Mouse (Mus musculus) gastrocnemius, postnatal 4 days (tissue): ENCODE results near the gene Amn. TPM values are rescaled to one million over a fixed set of nuclear protein-coding genes. Genes with fewer than 3 reads are reported as not detected.

Experiments used
- DNase-seq, 2 experiments: peaks; one replicate each; pipeline ENCODE4 v3.0.0; 2021 to 2022; ENCODE audit warnings: low spot score in 2 of 2, mixed read lengths in 2 of 2
- total RNA-seq, 2 experiments: library from RNA; stranded (reverse); gene quantifications; 2 replicates each; pipeline ENCODE4 v1.2.3; 2021

Gene Amn
- total RNA-seq, 2 experiments from 2014 or later: 0.44 TPM; not detected in 1

DNA sequence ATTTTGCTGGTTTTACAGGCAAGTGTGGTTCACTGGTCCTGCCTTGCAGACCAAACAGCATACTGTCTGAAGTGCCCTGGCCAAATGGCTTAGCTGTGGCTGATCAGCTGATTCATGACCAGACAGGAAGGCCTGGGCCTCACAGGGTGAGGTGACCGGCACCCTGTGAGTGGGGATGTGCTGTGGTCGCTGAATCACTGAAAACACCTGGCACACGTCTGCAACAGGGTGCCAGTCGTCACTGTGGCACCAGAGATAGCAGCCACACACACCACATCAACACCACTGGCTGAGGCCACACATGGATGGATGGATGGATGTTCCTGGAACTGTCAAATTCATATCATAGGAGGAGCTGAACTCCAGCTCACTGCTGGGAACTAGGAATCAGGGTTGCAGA lies 52.5 kb downstream of the Amn start:
- DNase-seq: no peak

- no peak for DNase-seq
Measured at GRCm38 (mm10) chr12:111324536-111324935, 53.6 kb downstream of the Amn start.

DNA sequence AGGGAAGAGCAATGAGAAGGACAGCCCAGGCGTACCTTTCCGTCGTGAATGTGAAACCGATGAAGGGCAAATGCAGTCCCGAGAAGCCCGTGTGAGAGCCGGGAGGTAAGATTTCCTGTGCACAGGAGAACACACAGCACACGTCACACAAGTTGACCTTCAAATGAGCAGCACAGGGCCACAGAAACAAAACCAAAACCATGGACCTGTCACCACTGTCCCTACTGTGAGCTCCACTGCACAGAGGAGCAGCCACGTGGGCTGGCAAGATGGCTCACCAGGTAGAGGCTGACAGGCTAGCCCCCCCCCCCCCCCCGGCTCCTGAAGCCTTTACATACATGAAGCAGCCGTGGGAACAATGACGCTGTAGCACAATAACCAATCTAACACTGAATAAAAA lies 54.1 kb downstream of the Amn start:
- no peak for DNase-seq

DNA sequence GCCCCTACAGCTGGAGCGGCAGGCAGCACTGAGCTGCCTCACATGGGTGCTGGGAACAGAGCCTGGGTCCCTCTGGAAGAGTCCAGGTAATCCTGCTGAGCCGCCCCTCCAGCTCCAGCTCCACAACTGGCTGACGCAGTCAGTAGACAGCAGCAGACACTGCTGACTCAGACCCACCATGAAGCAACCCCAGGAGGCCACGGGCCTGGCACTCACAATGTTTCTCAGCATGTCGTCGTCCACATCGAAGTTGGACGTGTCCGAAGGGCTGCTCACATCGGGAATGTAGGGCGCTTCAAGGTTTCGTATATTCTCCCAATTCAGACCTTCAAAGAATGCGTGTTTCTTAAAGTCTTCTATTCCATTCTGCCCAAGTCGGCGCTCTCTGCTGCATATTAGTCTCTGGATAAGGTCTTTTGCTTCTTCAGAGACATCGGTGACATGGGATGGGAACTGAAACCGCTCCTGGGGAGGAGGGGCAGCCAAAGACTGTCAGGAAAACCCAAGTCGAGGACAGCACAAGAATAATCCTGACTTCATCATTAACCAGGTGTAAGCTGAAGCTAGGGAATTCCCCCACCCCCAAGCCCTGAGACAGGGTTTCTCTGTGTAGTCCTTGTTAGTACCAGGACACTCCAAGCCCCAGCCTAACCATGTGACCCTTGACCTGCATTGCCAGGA lies 55.0 kb downstream of the Amn start:
- no peak for DNase-seq

Other genes starting within 250 kb of the Amn start
- gene Rcor1, start 231.7 kb upstream of the Amn start, total RNA-seq: 10 to 100 TPM; 27.1 to 27.2 TPM
- gene Traf3, start 104.7 kb upstream of the Amn start, total RNA-seq: 10 to 100 TPM; 31.4 to 36.9 TPM
- gene 4930595D18Rik, start 86.6 kb upstream of the Amn start, total RNA-seq: under 1 TPM in 1 of 2 experiments, not detected in 1; 0.34 TPM
- 10 to 100 TPM; 69.1 to 74.5 TPM for gene Cdc42bpb, start 106.6 kb downstream of the Amn start, total RNA-seq
- gene Lbhd2, start 135.7 kb downstream of the Amn start, total RNA-seq: under 1 TPM in 1 of 2 experiments, not detected in 1; 0.59 TPM
- gene Exoc3l4, start 145.9 kb downstream of the Amn start, total RNA-seq: 1 to 10 TPM; 5.0 to 6.1 TPM
- 10 to 100 TPM in 1 of 2 experiments, 1 to 10 TPM in 1; 7.0 to 10.2 TPM for gene Tnfaip2, start 171.4 kb downstream of the Amn start, total RNA-seq
- gene Gm266, start 214.7 kb downstream of the Amn start, total RNA-seq: 1 to 10 TPM; 6.9 to 7.5 TPM